Mouse (Mus musculus): ENCODE measurements at regions not wholly inside any gene's neighbourhood (a gene's known extent, or its start where the extent isn't known, plus 50 kb on each side); places are given as distances from the start of the nearest gene placed in this dataset.

DNA sequence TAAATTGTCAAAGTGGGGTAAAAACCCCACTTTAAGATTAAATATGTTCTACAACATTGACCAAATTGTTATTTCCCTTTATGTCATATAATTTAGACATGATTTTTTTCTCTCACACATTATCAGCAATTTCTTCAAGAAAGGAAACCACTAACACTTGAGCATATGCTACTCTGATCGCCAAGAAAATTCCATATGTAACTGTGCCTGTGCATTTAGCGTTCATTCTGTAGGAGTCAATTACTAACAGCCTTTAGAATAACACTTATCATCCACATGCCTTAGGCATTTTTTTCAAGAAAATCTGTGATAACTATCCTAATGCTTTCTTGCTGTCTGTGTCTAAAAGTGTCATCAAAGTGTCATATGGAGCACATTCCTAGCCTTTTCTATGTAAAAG is 534.3 kb upstream of the Gm21961 start:
- TF ChIP-seq POLR2A (IDR thresholded peaks at IDR 0.05; ENCODE audit: low read depth, low read length) = no peak
- TF ChIP-seq ETS1 (conservative IDR thresholded peaks at IDR 0.05; ENCODE audit: low read depth, low read length) = no peak
- no peak for TF ChIP-seq HCFC1 (IDR thresholded peaks at IDR 0.05; ENCODE audit: low read depth, low read length)
- TF ChIP-seq USF2 (conservative IDR thresholded peaks at IDR 0.05; ENCODE audit: low read depth, low read length) = no peak
- TF ChIP-seq ZC3H11A (IDR thresholded peaks at IDR 0.05; ENCODE audit: low read depth, low read length) = no peak
- TF ChIP-seq EP300 (IDR thresholded peaks at IDR 0.05; ENCODE audit: low read length) = no peak
- TF ChIP-seq MXI1 (IDR thresholded peaks at IDR 0.05; ENCODE audit: low read depth, low read length) = no peak
